Mouse (Mus musculus) frontal cortex, postnatal 14 days (tissue): ENCODE measurements around the gene Orm3.

ENCODE experiments used
- DNase-seq, 2 experiments: peaks; one replicate each; pipeline ENCODE4 v3.0.0; 2022; ENCODE audit warnings: low spot score in 2 of 2

Orm3 gene

GRCm38 (mm10) chr4:63355877-63356665 lies at the start of gene Orm3:
TSS of gene Orm3 (plus strand) at chr4:63356162.
- no peak for DNase-seq

GRCm38 (mm10) chr4:63307175-63308062 lies 48.5 kb upstream of the Orm3 start:
- peak; percentile 55 to 84 for DNase-seq

GRCm38 (mm10) chr4:63308316-63308715 lies 47.6 kb upstream of the Orm3 start:
- no peak for DNase-seq

GRCm38 (mm10) chr4:63310247-63310855 lies 45.6 kb upstream of the Orm3 start:
- no peak for DNase-seq

DNA sequence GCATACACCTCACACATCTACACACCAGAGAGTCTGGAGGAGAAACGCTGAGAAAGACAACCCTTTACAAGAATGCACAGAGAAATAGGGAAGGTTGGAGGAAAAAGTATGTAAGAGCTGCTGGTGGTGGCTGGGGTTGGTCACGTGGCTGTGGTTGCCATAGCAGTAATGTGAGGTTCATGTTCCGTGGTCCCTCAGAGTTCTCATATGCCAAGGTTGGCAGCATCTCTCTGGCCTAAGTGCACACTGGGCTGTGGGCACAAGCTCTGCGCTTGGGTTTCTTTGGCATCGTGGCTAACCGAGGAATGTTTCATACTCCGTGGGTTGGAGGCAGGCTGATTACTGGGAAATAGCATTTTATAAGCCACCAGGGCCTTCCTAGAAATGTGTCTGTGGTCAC lies 44.5 kb upstream of the Orm3 start:
- no peak for DNase-seq

DNA sequence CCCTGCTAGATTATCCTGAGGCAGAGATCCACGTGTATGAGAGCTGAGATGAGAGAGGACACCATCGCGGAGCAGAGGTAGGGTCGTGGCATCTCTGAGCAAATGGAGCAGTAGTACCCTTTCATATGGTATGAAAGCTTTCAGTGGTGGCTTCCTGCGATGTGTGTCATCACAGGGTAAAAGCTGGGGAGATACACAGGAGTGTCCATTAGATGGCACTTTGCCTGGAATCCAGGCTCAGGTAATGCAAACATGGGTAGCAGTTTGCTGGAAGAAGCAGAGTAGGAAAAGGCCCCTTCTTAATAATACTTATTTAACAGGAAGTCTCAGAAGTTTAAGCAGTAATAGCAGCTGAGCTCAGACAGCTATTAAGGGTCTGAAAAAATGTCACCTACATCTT lies 41.9 kb upstream of the Orm3 start:
- no peak for DNase-seq

- DNase-seq = no peak
Observed at GRCm38 (mm10) chr4:63316076-63316746, 39.8 kb upstream of the Orm3 start.

DNA sequence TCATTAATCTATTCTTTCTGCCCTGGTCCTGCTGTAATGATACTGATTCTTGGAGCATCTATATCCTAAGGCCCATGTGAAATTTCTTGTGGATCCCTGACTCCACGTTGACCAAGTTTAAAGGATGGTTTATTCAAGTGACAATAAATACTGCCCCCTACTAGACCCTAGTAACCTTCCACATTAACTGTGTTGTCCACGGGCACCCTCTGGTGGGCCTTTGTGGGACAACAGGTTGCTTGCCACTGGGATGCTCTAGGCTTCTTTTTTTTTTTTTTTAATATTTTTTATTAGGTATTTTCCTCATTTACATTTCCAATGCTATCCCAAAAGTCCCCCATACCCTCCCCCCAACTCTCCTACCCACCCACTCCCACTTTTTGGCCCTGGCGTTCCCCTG lies 36.4 kb upstream of the Orm3 start:
- DNase-seq = peak in 1 of 2 experiments; percentile 51

DNA sequence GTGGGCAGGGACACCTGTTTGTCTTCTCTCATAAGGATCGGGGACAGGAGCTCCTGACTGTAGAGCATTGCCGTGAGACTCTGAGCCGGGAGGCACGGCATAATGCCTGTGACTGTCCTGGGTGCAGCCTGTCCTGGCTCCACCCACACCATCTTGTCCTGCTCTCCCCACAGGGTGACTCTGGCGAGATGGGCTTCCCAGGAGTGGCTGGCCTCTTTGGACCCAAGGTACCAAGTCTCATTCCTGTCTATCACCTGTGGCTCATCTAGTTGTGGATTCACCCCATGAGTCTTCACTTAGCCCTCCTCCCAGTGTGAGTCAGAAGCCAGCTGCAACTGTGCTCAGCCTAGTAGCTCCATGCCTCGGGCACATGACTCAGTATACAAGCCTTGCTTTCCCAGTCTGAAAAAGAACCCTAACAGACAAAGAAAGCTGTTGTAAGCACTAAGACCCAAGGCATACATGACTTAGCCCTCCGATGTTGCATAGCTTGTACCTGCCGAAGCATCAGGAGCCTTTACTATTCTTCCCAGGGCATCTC lies 32.6 kb upstream of the Orm3 start:
- no peak for DNase-seq

- no peak for DNase-seq
Observed at GRCm38 (mm10) chr4:63333403-63333802, 22.6 kb upstream of the Orm3 start.

- DNase-seq = no peak
Observed at GRCm38 (mm10) chr4:63338414-63339076, 17.4 kb upstream of the Orm3 start.

GRCm38 (mm10) chr4:63342491-63342890 lies 13.5 kb upstream of the Orm3 start:
- DNase-seq = no peak

- no peak for DNase-seq
Observed at GRCm38 (mm10) chr4:63343608-63344007, 12.4 kb upstream of the Orm3 start.

- DNase-seq = no peak
Observed at GRCm38 (mm10) chr4:63344295-63344694, 11.7 kb upstream of the Orm3 start, which contains the start of gene Orm1. TSS of gene Orm1 (plus strand) at chr4:63344560.

DNA sequence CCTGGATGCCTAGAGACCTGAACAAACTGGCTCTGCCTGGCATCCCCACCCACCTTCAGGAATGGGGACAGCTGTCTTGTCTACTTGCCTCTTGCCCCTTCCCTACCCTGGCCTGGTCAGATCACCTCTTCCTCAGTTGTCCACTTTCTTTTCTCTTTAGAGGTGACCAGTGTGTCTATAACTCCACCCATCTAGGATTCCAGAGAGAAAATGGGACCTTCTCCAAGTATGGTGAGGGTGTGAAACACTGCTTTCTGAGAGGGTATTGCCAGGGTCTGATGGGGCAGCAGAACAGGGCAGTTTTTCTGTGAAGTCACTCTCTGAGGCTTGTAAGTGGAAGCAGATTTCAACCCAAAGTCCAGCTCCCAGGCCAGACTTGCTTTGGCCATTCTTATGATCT lies 10.7 kb upstream of the Orm3 start:
- DNase-seq = no peak

- no peak for DNase-seq
Observed at GRCm38 (mm10) chr4:63346659-63347058, 9.3 kb upstream of the Orm3 start.

DNA sequence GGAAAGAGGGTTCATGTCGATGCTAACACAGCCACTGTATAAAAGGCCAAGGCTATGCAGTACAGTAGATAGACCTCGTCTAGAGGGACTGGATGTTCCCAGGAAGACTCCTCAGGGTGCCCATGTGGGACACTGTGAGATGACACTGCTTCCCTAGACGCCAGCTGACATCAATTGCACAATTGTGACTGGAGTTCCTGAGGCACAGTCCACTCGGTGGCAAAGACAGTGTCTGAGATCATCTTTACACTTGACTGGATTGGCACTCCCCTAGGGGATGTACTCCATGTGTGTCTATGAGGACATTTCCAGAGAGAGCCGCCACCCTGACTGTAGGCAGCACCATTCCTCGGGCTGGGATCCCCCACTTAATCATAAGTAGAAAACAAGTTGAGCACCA lies 7.4 kb upstream of the Orm3 start:
- no peak for DNase-seq

DNA sequence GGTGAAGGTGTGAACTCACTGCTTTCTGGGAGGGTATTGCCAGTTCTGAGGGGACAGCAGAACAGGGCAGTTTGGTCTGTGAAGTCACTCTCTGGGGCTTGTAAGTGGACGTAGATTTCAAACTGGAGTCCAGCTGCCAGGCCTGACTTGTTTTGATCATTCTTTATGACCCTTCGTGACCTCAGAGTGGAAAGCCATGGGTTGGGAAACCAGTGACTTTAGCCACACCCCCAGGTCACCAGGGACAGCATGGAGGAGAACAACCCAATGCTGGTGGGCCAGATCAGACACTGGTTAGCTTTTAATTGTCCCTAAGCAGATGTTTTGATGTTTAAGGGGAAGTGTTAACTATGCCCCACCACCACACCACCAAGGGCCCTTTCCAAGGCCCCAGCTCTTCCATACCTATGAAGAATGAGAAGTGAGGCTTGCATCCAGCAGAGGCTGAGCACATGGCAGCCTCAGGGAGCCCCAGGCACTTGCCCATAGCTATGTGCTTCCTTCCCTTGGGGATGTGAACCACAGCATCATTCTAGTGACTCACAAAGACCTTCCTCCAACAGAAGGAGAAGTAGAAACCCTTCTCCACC lies 1.1 kb downstream of the Orm3 start:
- no peak for DNase-seq

GRCm38 (mm10) chr4:63359861-63360260 lies 3.9 kb downstream of the Orm3 start:
- DNase-seq = no peak

GRCm38 (mm10) chr4:63362150-63362549 lies 6.2 kb downstream of the Orm3 start, which contains the start of gene Orm2:
TSS of gene Orm2 (plus strand) at chr4:63362449.
- DNase-seq = no peak
